Mouse (Mus musculus): Measurements from ENCODE around the gene Ccl11. TPM values are rescaled to one million over a fixed set of nuclear protein-coding genes. Genes with fewer than 3 reads are reported as not detected.
A peak's percentile ranks its signal among the peaks of the same experiment; 100 is the strongest.

The Ccl11 gene
- not detected for total RNA-seq (2021)

- DNase-seq, result peak; percentile 8 to 18
These were observed at the start of gene Ccl11 for GRCm38 (mm10) chr11:82057646-82058045. TSS of gene Ccl11 (plus strand) at chr11:82057823.

DNA sequence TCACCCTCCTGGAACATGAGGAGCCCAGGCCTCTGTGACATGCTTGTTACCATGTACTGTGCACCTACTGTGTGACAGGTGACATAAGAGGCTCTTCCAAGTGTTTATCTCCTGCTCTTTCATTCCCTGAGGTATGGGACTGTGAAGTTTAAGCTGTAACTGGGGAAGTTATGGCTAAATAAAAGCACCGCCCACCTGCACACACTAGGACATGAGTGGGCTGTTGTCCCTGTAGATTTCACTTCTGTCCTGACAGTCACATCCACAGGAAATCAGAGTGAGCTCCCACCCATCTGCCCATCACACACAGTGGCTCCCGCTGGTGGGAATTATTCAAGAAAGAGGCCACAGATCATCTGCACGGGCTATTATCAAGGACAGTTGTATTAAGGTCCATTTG is 47.5 kb upstream of the Ccl11 start:
- DNase-seq, result no peak

DNA sequence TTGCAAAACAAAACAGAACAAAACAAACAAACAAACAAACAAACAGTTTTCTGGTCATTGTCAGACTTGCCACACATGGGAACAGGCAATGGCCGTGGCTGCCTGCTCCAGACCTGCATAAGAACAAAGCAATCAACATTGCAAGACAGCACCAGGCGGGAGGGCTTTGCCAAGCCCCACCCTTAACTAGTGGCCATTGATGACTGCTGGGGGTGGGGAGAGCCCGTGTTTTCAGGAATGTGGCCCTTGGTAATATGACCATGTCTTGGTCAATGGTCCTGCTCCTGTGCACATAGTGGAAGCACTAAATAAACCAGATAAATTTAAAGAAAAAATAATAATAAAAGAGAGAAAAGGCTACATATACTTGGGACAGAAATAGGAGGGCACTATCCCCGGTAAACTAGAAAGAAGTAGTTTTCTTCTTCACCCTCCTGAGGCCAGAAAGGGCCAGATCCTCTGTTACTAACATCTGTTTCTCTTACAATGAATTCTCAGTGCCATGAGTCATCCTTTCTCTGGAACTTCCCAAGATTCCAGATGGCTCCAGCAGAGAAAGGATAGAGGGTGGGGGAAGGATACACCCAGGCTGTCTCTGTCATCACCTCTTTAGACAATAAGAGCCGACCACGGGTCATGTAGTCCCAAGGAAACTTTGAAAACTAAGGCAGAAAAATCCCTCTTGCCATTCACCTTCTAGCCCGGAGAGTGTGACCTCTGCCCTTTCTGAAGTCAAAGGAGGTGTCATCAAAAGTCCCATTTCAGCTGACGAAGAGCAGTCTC is 46.0 kb upstream of the Ccl11 start:
- no peak for DNase-seq

DNA sequence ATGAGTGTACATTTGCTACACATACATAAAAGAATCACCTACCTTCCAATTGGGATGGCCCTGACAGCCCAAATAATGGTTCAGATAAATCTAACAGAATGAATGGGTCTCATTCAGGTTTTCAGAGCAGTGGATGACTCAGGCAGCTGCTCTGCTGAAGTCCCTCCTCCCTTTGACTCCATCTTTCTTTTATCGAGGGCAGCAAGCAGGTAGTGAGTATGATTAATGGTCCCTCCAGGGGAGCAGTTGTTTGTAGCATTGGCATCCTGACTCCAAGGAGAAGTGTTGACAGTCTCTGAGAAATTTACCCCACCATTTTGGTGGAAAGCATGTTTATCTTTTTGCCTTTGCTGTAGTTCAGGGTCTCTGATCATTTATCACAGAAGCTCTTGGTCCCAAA is 43.9 kb upstream of the Ccl11 start:
- DNase-seq, result no peak

- no peak for DNase-seq
These were observed 42.6 kb upstream of the Ccl11 start for GRCm38 (mm10) chr11:82015066-82015465.

GRCm38 (mm10) chr11:82016181-82016780 is 41.3 kb upstream of the Ccl11 start:
- no peak for DNase-seq

DNA sequence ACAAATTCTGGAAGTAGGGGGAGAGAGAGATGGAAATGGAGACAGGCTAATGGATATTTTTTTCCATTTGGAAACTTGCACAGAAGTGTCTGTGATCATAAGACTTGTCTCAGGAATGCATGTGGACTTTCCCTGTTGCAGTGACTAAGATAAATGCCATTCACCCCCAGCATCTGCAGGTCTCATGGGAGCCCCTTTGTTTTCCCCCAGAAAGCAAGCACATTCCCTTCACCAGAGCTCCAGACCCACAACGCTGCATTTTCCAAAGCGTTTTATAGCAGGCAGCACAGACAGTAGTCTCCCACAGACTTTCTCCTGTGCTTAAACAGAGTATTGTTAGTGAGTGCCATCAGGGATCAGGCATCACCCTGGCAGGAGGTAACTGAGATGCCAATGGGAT is 38.2 kb upstream of the Ccl11 start:
- DNase-seq, result no peak

DNA sequence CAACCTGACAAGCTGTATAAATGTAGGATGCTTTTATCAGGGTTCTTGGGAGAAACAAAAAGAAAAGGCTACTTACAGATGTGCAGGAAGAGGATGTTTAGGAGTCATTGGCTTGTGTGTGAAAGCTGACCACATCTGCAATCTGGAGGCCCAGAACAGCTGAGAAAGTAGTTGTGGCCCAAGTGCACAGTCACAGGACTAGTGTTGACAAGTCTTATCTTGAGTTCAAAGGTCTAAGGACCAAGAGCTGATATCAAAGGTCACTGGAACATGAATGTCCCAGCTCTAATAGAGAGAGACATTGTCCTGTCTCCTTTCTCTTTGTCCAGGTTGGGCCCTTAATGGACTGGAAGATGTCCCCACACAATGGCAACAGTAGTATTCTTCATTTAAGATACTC is 37.8 kb upstream of the Ccl11 start:
- no peak for DNase-seq

DNA sequence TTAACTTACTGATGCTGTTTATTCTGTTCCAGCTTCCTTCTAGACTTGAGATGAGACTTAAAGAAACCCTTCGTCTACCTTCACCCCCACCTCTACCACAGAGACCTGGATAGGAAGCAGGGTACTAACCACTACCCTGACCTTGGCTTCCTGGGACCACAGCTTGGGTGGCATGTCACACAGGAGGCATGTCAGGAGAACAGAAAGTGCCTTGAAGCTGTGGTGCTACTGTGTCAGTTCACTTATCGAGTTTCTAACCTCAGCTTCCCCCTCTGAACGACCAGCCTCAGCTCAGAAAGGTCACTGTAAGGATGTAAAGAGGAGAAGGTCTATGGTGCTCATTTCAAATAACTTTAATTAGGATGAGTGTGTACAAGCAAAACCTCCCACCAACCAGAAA is 36.2 kb upstream of the Ccl11 start:
- no peak for DNase-seq

DNA sequence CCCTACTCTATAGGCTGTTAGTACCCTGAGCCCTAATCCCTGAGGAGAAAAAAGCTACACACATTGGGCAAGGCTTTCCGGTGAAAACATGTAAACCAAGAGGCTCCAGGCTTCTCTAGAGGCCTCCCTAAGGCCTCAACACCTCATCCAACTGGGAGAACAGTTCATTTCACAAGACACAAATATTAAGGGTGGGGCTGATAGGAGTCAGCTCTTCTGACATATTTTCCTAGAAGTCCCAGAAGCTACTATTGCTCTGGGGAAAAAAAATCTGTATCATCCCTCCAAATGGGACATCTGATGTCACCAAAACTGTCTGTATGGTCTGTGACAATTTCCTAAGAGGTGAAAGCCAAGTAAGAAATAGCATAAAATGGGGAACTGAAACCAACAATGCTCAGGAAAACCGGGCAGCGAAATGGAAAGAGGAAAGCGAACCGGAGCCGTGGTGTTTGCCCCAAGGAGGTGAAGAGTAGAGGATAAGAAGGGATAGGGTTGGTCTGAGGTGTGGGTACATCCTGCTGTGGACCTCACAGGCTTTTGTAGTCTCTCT is 35.0 kb upstream of the Ccl11 start:
- DNase-seq, result no peak

DNA sequence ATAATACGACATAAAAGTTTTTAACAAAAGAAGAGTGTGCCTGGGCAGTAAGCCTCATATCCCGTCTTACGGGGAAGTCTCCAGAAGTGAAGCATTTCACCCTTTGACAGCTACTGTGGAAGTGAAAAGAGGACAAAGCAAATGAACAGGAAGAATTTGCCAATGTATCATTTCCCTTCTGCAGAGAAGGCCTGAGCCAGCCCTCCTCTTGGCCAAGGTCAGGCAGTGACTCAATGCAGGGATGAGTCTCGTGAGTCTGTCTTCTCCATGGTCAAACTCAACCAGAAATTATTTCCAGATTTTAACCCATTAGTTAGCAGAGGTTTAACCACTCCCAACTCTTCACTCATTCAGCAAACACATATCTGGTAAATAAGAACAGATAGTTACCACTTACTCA is 33.9 kb upstream of the Ccl11 start:
- no peak for DNase-seq

DNA sequence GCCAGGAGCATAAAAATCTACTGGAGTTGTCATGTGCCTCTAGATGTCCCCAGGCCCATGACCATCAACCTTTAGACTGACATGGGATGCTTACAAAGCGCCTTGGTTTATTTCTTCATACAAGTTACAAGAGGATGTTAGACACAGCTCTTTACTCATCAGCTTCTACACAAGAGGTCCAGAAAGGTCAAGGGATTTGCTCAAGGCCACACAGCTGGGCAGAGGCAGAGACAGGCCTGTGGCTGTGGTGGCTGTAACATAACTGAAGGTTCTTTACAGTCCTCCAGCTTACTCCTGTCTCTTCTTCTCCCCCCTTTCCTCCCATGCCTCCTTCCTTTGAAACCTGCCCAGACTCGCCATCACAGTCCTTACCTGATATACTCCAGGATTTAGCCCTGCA is 27.5 kb upstream of the Ccl11 start:
- no peak for DNase-seq

DNA sequence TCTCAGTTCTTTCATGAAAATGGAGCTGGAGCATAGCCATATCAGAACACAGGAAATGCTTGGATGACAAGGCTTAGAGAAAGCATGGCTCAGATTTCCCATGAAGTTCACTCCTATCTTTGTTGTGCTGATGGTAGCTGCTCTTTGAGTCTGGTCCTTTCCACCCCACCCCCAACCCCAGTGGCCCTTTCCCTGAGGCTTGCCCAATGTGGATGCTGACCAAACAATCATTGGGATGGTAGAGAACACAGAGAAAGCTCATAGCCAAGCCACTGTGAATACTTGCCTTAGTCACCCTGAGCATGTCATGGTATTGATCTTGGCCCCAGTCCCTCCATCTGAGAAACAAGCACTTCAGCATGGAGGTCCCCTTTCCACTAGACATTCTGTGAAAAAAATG is 25.5 kb upstream of the Ccl11 start:
- no peak for DNase-seq

DNA sequence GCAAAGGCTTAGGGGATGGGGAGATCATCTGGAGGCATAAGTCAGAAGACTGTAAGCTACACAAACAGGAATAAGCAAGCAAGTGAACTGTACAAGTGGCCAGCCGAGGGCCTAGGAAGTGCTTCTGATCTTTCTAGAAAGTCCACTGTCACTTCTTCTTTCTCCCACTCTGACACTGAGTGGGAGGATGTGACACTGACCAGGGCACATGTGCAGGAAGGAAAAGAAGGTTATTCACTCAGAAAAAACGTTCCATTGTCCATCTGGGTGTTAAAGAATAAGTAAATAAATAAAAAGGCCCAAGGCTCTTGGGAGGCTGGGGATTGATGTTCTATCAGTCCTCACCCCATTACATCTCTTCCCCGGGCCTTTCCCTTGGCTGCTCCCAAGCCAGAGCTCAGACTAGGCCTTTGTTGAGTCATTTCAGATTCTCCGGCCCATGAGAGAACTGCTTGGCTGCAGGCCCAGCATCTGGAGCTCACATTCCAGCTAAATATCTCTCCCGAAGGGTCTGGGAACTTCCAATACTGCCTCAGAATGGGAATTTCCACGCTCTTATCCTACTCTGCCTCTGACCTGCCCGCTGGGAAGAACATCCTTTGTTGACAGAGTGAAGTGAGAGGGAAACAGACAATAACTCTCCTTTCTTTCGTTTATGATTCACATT is 24.8 kb upstream of the Ccl11 start:
- DNase-seq, result no peak

- DNase-seq, result no peak
These were observed 23.2 kb upstream of the Ccl11 start for GRCm38 (mm10) chr11:82034446-82034845.

DNA sequence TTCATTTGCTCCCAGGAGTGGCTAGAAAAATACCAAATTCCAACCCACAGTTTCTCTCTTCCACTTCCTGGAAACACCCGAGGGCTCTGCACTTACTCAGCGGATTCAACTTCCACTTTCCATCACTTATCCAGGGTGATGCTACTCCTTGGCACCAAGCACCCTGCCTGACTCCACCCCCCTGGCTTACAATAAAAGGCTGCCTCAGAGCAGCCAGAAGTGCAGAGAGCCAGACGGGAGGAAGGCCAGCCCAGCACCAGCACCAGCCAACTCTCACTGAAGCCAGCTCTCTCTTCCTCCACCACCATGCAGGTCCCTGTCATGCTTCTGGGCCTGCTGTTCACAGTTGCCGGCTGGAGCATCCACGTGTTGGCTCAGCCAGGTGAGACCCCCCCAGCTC is 22.3 kb upstream of the Ccl11 start, which contains the start of gene Ccl2:
Ccl2 (plus strand) TSS at position 216 of the 400 bp plus-strand sequence.
- DNase-seq, result peak; percentile 42 to 50

DNA sequence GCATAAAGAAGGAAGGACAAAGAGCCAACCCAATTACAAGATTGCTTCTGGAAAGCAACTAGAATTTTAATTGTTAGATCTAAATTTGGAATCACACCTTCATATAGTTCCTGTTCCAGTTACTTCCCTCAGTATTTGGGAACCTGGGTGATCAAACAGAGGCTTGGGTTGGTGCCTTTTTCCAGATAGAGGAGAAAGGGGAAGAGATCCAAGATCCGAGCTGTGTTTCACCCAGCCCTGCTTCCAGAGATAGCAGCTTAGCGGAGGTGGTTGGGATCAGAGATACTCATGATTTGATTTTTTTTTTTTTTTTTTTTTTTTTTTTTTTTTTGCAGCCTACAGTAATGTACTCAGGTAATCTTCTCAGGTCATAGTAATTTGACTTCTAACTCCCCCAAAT is 21.8 kb upstream of the Ccl11 start:
- no peak for DNase-seq

- no peak for DNase-seq
These were observed 19.1 kb upstream of the Ccl11 start, which contains the start of gene Gm17268 for GRCm38 (mm10) chr11:82038535-82038934. TSS of gene Gm17268 (minus strand) at chr11:82038562.

- DNase-seq, result no peak
These were observed 18.4 kb upstream of the Ccl11 start for GRCm38 (mm10) chr11:82039132-82039660.

DNA sequence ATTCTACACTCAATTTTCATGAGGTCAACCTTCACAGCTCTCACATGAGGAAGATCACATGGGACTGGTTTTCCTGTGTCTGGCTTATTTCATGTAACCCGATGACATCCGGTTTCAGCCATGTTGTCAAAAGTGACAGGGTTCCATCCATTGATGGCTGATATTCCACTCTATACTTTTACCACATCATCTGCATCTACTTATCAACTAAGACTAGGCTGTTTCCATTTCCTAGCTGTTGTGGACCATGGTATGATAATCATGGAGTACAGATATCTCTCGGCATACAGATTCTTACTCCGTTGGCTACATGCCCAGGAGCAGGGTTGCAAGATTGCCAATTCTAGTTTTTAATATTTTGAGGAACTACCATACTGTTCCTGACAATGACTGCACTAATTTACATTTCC is 15.9 kb upstream of the Ccl11 start:
- DNase-seq, result no peak

GRCm38 (mm10) chr11:82045471-82045870 is 12.2 kb upstream of the Ccl11 start, which contains the start of gene Ccl7:
TSS of gene Ccl7 (plus strand) at chr11:82045712.
- no peak for DNase-seq

DNA sequence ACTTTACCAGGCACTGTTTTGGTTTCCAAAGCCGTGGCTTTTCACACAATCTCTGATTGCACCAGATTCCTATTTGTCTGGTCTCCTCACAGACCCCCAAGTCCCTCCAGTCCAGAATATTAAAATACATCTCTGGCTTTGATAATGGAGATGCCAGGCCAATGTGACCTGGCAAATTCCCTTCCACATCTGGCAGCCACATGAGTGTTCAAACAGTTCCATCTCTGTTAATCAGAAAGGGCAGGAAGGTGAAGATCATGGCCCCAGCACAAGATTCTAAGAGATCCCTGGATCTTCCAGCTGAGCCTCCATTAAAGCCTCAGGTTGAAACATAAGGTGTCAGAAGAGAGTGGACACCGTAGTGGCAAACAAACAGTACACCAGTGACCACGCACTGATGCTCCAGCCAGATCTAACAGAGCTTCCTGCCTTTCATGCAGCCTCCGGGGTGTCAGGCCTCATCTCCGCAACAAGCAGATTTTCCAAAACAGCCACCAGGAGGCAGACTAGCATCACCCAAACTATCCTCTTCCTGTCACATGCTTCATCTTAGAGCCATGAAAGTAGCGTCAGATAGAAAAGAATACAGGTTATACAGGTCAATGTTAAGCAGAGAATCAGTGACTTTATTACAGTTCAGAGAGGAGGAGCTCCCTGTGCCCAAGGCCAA is 9.7 kb upstream of the Ccl11 start:
- peak in 1 of 2 experiments; percentile 15 for DNase-seq

All from layer of hippocampus, postnatal 36 days (tissue).